Mouse (Mus musculus): ENCODE measurements around the gene Dnaaf1.

- TF ChIP-seq POLR2A (IDR thresholded peaks at IDR 0.05; ENCODE audit: borderline replicate concordance, control insufficient read depth, low read depth, low read length) (no peak), CTCF (IDR thresholded peaks at IDR 0.05; ENCODE audit: control insufficient read depth, insufficient read depth, low read length) (no peak)
Measured at GRCm38 (mm10) chr8:119627199-119627598, 52.2 kb downstream of the Dnaaf1 start.

All from bone marrow, adult 2 months (tissue).